Mouse (Mus musculus) left cerebral cortex, postnatal 36 days (tissue): ENCODE results near the gene Tmem47. TPM values are rescaled to one million over a fixed set of nuclear protein-coding genes. Genes with fewer than 3 reads are reported as not detected.

Experiments
- DNase-seq, 2 experiments: peaks; one replicate each; pipeline ENCODE4 v3.0.0; 2021 to 2022; ENCODE audit warnings: low spot score in 2 of 2, mixed read lengths in 1 of 2
- intact Hi-C: fragments of 180-260 bp; cut with DNase I; formaldehyde crosslinking; loops from one replicate; pipeline ENCODE4 v1.15.1; 2025
- total RNA-seq, 2 experiments: library from RNA; stranded (reverse); gene quantifications; 2 replicates each; pipeline ENCODE4 v1.2.3; 2021

The Tmem47 gene
- total RNA-seq: 10 to 100 TPM; 76.9 to 79.4 TPM

DNA sequence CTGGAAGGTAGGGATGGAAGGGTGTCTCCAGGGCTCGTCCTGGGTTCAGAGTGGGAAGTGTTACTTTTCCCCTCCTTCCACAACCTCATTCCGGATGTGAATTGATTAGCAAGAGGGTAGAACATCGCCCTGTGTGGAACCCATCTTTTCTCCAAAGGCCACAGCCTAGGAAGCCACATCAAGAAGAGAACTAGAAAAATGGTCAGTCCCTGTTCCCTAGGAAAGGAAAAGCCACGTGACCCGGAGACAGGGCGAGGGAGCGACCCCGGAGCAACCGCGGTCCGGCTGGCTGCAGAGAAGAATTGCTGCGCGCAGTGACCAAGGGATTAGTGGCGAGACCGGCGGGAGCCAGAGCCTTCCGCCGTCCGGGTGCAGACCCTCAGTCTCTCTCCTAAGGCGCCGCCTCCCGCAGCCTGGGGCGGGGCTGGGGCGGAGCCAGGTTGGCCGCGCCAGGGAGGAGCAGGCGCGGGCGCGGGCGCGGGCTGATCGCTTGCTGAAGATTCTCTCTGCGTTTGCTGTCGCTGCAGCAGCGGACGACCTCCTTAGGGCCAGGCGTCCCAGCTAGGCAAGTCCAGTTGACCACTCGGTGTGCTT lies at the start of gene Tmem47:
TSS of gene Tmem47 (plus strand) at position 489 of the 594 bp plus-strand sequence.
- intact Hi-C loops: no loop called here
- peak; percentile 48 to 69 for DNase-seq

DNA sequence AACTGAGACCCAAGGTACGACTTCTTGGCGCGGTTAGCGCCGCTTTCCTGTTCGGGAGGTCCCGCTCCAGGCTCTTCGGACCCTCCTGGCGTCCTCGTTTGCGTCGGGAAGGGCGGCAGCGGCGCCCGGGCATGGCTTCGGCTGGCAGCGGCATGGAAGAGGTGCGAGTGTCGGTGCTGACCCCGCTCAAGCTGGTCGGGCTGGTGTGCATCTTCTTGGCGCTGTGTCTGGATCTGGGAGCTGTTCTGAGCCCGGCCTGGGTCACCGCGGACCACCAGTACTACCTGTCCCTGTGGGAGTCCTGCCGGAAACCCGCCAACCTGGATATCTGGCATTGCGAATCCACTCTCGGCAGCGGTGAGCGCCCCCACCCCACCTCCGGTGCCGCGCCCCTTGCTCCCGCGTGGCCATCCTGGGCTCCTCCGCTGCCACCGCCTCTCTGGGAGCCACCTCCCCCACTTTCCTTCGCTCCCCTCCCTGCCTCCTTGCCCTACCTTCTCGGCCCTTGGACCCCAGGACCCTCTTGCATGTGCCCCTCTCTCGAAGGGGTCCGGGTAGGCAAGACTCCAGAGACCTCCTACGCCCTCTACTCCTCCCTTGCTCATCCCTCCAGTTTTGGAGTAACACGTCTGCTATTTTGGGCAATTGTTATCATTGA lies 435 bp downstream of the Tmem47 start:
- DNase-seq: peak; percentile 9 to 19
- intact Hi-C loops: no loop called here

DNA sequence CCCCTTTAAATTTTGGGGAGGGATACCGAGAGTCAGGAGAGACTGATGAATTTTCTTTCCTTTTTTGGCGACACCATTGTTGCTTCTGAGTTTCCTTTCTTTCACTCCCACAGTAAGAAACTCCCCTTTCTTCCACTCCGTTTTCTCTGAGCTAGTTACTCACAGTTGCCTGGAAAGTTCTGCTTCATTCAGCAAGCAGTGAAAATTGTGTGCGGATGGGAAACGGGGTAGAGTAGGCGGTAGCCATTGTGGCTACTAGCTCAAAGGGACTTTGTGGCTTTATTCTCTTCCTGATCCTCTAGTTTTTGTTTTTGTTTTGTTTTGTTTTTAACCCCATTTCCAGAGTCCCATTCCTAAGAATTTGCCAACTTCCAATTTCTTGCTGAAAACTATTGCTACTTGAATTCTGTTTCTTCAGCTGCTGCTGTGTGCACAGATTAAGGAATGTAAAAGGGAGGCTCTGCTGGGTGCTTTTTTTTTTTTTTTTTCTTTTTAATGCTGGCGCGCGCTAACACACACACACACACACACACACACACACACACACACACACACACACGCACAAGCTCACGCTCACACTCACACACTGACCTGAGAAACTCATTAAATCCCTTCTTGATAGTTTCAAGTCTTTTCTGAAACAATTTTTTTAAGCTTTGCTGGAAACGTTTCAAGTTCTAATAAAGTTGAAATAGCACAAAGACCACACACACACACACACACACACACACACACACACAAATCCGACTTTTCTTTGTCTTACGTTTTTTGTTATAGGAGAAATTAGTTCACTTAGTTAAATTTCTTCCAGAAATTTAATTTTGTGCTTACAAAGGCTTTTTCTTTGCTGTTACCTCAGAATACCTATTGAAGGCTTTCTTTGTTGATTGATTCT lies 1.5 kb downstream of the Tmem47 start:
- peak in 1 of 2 experiments; percentile 7 for DNase-seq
- intact Hi-C loops: no loop called here

GRCm38 (mm10) chrX:81072651-81073050 lies 2.2 kb downstream of the Tmem47 start:
- no peak for DNase-seq
- intact Hi-C loops: no loop called here

DNA sequence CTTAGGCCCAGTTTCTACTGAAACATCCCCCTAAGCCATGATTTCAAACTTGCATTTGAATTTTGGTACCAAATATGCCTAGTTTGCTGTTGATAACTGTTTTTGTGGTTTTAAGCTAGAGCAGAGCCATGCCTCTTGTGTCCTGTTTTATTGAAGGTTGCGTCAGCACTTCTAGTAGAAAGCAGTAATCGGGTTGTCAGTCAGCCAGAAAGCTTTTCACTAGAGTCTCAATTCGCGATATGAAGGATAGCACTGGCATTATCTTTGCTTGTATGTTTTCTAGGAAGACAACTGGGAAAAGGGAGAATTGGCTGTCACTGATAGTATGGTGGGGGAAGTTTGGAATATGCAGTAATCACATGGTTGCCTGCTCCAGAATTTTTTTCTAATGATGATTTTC lies 3.3 kb downstream of the Tmem47 start:
- no peak for DNase-seq
- intact Hi-C loops: no loop called here

GRCm38 (mm10) chrX:81078522-81078921 lies 8.0 kb downstream of the Tmem47 start:
- no peak for DNase-seq
- intact Hi-C loops: no loop called here

- DNase-seq: no peak
- intact Hi-C loops: no loop called here
Observed at GRCm38 (mm10) chrX:81080996-81081395, 10.5 kb downstream of the Tmem47 start.

GRCm38 (mm10) chrX:81085025-81085752 lies 14.7 kb downstream of the Tmem47 start:
- no peak for DNase-seq
- intact Hi-C loops: no loop called here

- intact Hi-C loops: no loop called here
- DNase-seq: no peak
Observed at GRCm38 (mm10) chrX:81147416-81147815, 76.9 kb downstream of the Tmem47 start.
